Mouse (Mus musculus): ENCODE data around the gene Frat1. TPM values are rescaled to one million over a fixed set of nuclear protein-coding genes. Genes with fewer than 3 reads are reported as not detected.
"Not testable (repeated sequence)": the region's sequence is repeated elsewhere in the genome, so short reads cannot be mapped to it uniquely, and the experiment has no call there.

The Frat1 gene
- total RNA-seq, 2 experiments from 2014 or later = 4.6 to 6.7 TPM

DNA sequence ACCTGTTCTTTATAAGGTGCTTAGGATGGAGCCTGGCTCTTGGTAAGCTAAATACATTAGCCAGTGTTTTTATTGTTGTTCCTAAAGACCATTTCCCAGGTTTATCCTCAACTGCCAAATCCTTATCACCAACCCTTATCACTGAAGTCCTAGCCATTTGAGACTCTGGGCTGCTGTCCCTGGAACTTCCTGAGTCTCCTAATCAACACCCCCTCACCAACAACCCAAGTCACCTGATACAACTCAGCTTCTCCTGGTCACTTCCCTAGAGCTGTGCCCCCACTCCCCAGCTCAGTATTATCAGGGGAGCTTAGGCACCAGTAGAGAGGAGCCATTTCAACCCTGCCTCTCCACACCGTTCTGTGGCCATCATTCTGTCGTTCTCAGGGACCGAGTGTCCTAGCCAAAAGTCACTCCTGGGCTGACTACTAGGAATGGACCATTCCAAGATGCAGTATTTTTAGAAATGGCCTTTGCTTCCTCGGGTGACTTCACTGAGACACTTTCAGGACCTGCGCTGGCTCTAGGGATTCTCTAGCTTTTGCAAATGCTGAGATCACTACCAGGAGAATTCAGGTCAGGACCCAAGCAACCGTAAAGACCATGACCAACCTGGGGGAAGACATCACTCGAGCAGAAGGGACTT is 11.5 kb downstream of the Frat1 start:
- no peak for DNase-seq (ENCODE audit: low spot score in 2 of 2)

GRCm38 (mm10) chr19:41842196-41842595 is 12.4 kb downstream of the Frat1 start:
- DNase-seq (ENCODE audit: low spot score in 2 of 2) = no peak

GRCm38 (mm10) chr19:41842706-41843105 is 12.9 kb downstream of the Frat1 start:
- DNase-seq (ENCODE audit: low spot score in 2 of 2) = no peak

DNA sequence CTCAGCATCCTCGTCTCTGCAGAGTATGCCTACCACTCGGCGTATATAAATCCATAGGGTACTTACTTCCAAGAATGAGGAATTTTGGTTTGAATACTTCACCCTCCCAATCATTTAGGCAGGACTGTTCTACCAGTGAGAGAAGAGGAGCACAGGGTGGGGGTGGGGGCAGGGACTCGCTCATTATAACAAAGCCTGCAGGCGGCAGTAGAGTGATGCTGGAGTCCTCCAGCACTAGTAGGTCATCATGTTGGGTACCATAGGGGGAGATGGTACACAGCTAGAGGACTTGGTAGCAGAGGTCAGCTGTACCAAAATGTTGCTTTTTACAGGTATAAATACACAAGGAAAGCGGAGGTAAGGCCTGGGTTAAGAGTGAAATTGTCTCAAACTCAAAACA is 14.6 kb downstream of the Frat1 start:
- no peak for DNase-seq (ENCODE audit: low spot score in 2 of 2)

DNA sequence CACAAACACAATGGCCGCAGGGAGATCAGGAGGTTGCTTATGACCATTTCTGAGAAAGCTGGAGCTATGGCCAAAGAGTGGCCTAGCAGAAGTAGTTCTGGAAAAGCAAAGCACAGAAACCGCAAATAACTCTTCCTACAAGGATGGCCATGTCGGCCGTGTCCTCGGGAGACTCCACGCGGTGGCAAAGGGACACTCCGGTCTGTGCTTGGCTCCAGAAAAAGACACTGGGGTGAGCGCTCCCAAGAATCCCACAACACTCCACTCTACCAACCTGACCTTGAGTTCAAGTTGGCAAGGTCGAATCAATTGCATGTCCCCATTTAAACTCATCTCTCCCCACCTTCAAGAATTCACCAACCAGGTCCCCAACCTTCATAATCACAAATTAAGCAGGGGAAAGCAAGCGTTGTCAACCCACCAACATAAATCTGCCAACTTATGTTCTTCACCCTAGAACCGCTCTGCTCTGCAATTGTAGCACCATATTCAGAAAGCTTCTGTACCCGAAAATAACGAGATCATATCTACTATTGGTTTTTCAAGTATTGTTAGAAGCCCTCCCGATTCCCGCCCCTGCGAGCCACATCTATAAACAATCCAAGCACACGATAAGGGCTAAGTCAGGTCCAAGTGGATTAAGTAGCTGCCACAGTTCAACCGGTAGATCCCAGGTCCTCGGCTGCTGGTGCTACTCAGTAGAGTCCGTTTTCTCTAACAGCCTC is 16.8 kb downstream of the Frat1 start:
- DNase-seq (ENCODE audit: low spot score in 2 of 2) = no peak

- peak; percentile 23 to 54 for DNase-seq (ENCODE audit: low spot score in 2 of 2)
These were observed 17.4 kb downstream of the Frat1 start for GRCm38 (mm10) chr19:41847091-41847581.

DNA sequence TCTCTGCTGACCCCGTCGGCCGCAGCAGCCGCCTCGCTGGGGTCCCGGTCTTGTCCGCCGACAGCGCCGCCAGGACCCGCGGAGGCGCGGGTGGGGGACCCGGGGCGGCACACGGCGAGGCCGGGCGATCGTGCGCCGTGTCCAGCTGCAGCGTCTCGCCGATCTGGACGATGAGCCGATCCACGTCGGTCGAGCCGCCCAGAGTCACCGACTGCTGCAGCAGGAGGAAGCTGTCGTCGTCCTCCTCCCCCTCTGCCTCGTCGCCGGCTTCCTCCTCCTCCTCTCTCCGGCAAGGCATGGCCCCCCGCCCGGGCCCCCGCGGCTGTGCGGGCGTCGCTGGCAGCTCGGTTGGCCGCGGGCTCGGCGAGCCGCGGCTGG is 17.8 kb downstream of the Frat1 start:
- DNase-seq (ENCODE audit: low spot score in 2 of 2) = peak in 1 of 2 experiments; percentile 32

DNA sequence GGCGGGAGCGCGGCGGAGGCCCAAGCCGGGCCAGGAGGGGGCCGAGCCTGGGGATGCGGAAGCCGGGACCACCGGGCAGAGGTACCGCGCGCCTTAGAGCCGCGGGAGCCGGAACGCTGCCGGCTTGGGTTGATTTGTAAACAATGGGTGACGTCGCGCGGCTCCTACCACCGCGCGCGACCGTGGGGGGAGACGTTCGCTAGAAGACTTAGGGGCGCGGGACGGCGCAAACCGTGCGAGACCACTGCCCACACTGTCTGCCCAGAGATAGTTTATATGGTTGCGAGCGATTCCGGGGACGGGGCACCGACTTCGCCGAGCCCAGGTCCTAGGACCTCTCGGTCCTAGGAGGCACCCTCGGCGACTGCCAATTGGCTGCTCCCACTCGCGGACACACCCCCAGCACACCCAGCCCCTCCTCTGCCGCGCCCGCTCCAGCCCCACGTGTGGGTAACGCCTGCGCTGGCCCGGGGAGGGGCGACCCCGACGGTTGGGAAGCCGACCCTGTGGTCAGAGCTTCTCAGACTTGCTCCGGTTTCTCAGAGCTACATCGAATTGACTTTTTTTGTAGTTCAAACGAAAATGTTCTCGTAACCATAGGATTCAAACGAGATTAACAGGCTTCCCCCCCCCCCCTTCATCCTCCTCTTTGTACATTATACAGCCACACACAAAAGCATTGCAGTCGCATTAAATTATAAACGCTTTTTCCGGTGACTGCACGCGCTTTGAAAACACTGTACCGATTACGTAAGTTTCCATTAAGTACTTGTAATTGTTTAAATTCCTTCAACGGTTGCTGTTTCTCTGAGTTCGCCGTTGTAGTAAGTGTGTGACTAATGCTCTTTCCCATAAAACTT is 18.5 kb downstream of the Frat1 start, which contains the start of gene Frat2:
Frat2 (minus strand) TSS at position 141 of the 860 bp plus-strand sequence.
- peak; percentile 75 to 88 for DNase-seq (ENCODE audit: low spot score in 2 of 2)

DNA sequence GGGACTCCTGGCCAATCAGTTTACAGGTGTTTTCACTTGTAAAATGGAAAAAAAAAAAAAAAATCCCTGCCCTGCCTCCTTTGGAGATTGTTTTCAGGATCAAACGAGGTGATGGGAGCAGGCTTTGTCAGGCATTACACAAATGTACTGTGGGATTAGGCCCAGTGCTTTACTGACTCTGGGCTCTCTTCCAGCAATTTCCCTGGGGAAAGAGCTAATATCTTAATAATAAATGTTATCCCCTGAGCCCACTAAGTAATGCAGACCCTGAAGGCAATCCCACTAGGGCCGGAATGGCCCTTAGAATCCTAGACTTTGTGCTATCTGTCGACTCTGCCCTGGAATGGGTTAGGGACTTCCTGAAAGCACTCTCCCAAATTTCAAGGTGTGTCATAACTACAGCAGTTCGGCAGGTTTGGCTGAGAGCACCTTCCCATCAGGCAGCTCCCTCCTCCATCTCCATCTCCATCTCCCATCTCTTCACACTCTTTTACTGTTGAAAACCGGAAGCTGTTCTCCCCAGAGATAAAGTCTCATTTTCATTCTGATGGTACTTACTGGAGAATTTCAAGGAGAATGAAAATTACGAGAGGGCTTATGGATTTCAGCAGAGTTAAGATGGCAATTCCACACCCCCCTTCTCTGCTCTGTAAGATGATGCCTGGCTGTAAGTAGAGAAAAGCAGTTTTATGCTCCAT is 20.4 kb downstream of the Frat1 start:
- no peak for DNase-seq (ENCODE audit: low spot score in 2 of 2)

DNA sequence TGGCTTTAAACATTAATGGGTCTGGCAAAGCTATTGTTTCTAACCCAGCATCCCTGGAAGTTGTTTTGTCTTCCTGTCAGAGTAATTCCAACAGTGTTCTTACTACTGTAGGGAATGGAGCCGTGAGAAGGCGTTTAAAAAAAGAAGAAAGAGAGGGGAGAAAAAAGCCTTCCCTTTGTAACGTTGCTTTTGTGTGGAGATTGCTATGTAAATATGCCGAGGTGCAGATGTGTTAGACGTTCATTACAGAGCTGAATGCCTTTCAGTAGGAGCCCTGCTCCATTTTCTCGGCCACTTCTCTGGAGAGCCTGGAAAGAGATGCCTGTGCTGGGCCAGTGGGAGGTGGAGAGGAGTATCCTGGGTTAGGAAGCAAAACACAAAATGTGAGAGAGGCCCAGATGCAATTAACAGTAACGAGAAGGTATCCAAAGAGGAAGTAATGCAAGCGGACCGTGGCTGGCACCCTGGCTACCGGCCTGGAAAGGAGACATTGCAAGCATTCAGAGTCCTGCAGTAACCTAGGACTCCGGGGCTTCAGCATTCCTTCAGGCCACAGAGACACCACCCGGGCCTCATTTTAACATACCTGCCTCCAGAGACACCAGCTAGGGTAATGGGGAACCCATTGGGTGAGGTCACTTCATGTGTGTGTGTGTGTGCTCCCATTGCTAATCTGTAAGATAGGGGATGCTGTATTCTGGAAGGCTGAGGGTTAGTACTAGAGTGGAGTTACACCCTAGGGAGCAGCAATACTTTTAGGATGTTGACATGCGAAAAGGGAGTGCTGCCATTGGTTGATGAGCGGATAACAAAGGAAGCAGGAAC is 21.2 kb downstream of the Frat1 start:
- no peak for DNase-seq (ENCODE audit: low spot score in 2 of 2)

DNA sequence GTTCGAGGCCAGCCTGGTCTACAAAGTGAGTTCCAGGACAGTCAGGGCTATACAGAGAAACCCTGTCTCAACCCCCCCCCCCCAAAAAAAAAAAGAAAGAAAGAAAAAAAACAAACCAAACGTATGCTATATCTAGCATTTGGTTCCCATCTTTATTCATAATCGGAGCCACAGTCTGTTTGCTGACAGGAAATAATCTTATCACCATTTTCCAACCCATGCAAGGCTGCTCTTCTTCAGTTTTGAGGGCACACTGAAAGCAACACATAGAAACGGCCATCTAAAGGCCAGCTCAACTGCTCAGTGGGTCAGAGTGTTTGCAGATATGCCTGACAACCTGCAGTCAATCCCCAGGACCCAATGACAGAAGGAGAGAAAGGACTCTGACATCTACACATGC is 22.7 kb downstream of the Frat1 start:
- no peak for DNase-seq (ENCODE audit: low spot score in 2 of 2)

- DNase-seq (ENCODE audit: low spot score in 2 of 2) = no peak
These were observed 27.5 kb downstream of the Frat1 start for GRCm38 (mm10) chr19:41857086-41857762.

DNA sequence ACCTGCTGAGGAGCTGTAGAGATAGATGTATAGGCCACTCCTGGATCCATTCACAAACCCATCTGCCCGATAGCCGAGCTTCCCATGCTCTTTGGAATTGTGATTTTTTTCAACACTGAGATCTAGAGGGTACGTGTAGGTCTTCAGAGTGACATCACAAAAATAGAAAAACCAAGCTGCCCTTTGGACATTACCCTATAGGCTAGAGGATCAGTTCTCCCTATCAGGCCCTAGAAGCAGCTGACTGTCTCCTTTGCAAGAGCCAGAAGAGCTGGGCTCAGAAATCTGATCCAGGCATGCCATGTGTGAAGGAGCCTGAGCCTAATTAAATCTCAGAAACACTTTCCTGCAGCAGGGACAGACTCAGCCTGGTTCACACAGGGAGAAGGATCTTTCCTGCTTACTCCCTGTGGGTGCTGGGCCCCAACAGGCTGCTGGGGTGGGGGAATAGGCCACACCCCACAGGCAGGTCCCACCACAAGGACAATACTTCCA is 28.1 kb downstream of the Frat1 start:
- no peak for DNase-seq (ENCODE audit: low spot score in 2 of 2)

GRCm38 (mm10) chr19:41866707-41867106 is 36.9 kb downstream of the Frat1 start:
- no peak for DNase-seq (ENCODE audit: low spot score in 2 of 2)

GRCm38 (mm10) chr19:41869296-41869695 is 39.5 kb downstream of the Frat1 start:
- DNase-seq (ENCODE audit: low spot score in 2 of 2) = no peak

DNA sequence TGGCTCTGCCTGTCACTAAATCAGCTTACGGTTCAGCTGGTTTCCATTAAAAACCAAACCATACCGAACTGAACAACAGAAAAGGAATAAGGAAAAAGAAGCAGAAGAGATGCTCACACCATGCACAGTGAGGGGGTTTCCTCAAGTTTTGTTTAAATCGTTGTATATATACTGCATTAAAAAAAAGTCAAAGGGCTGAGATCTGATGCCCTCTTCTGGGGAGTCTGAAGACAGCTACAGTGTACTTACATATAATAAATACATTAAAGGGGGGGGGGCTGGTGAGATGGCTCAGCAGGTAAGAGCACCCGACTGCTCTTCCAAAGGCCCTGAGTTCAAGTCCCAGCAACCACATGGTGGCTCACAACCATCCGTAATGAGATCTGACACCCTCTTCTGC is 40.2 kb downstream of the Frat1 start:
- not testable (repeated sequence) for DNase-seq (ENCODE audit: low spot score in 2 of 2)

- DNase-seq (ENCODE audit: low spot score in 2 of 2) = no peak
These were observed 42.5 kb downstream of the Frat1 start for GRCm38 (mm10) chr19:41872285-41872684.

GRCm38 (mm10) chr19:41874356-41874755 is 44.6 kb downstream of the Frat1 start:
- DNase-seq (ENCODE audit: low spot score in 2 of 2) = no peak

DNA sequence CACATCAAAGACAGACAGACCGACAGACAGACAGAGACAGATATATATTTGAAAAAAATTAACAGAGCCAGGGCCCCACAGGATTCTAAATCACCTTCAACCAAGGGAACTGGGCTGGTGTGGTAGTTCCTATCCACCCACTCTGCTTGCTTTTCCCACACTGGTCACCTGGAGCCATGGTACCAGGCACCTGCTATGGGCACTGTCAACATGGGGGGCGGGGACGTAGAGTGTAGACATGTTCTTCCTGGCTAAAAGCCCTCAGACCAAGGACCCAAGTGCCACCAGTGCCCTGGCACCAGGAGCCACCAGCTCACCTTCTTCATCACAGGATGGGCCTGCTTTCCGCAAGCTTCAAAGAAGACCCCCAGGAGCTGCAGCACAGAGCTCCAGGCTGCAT is 52.1 kb downstream of the Frat1 start:
- DNase-seq (ENCODE audit: low spot score in 2 of 2) = no peak

All from gastrocnemius, postnatal 4 days (tissue).